Mouse (Mus musculus): ENCODE results near the gene Senp7. TPM values are rescaled to one million over a fixed set of nuclear protein-coding genes. Genes with fewer than 3 reads are reported as not detected.
A peak's percentile ranks its signal among the peaks of the same experiment; 100 is the strongest.

Gene Senp7
- polyA plus RNA-seq, 1 experiment from 2014 or later = 33.2 TPM

GRCm38 (mm10) chr16:56074122-56074521, 26.0 kb downstream of the Senp7 start:
- Histone ChIP-seq H3K4me1 (ENCODE audit: control insufficient read depth, insufficient read depth, low read length) (peaks cover 5% of the 10 kb centered on the region; the same call in 1 of the 2 replicates), H3K4me3 (ENCODE audit: low read length) (no peak overlapping the region), H3K36me3 (ENCODE audit: control insufficient read depth, insufficient read depth, low read length) (no peaks in the 10 kb centered on the region), H3K27me3 (ENCODE audit: control insufficient read depth, insufficient read depth, low read length) (no peaks in the 10 kb centered on the region), H3K9ac (ENCODE audit: low read depth, low read length) (no peak overlapping the region), H3K9me3 (ENCODE audit: control insufficient read depth, low read length) (no peaks in the 10 kb centered on the region), H3K27ac (ENCODE audit: low read depth, low read length) (no peak overlapping the region), H3K4me2 (replicated peaks; ENCODE audit: low read depth, low read length) (no peak overlapping the region)
- ATAC-seq (ENCODE audit: low FRiP score, low TSS enrichment) = 0 out of 2 replicates have a peak, but pooled peaks have one; percentile 8
- WGBS = 90% methylated on average over 1 of the region's 1 CpGs

GRCm38 (mm10) chr16:56074565-56074964, 26.4 kb downstream of the Senp7 start:
- Histone ChIP-seq H3K4me1 (ENCODE audit: control insufficient read depth, insufficient read depth, low read length) (peaks cover 5% of the 10 kb centered on the region; the same call in 1 of the 2 replicates), H3K9me3 (ENCODE audit: control insufficient read depth, low read length) (no peaks in the 10 kb centered on the region), H3K27ac (ENCODE audit: low read depth, low read length) (no peak overlapping the region), H3K4me3 (ENCODE audit: low read length) (no peak overlapping the region), H3K9ac (ENCODE audit: low read depth, low read length) (0 out of 2 replicates have a peak overlapping the region, but pooled peaks have one; percentile 71), H3K4me2 (replicated peaks; ENCODE audit: low read depth, low read length) (no peak overlapping the region; the same call in 1 of the 2 replicates), H3K27me3 (ENCODE audit: control insufficient read depth, insufficient read depth, low read length) (no peaks in the 10 kb centered on the region), H3K36me3 (ENCODE audit: control insufficient read depth, insufficient read depth, low read length) (no peaks in the 10 kb centered on the region)
- ATAC-seq (ENCODE audit: low FRiP score, low TSS enrichment) = no peak
- 75% methylated on average over 5 of the region's 5 CpGs for WGBS

- peak; percentile 89 for ATAC-seq (ENCODE audit: low FRiP score, low TSS enrichment)
- Histone ChIP-seq H3K36me3 (ENCODE audit: control insufficient read depth, insufficient read depth, low read length) (no peaks in the 10 kb centered on the region), H3K4me1 (ENCODE audit: control insufficient read depth, insufficient read depth, low read length) (peaks cover 5% of the 10 kb centered on the region; the same call in 1 of the 2 replicates), H3K27ac (ENCODE audit: low read depth, low read length) (peak overlapping the region; percentile 92), H3K4me2 (replicated peaks; ENCODE audit: low read depth, low read length) (peak overlapping the region; percentile 53), H3K4me3 (ENCODE audit: low read length) (peak overlapping the region; percentile 78), H3K27me3 (ENCODE audit: control insufficient read depth, insufficient read depth, low read length) (no peaks in the 10 kb centered on the region), H3K9ac (ENCODE audit: low read depth, low read length) (peak overlapping the region; percentile 71), H3K9me3 (ENCODE audit: control insufficient read depth, low read length) (no peaks in the 10 kb centered on the region)
- 1% methylated on average over 37 of the region's 66 CpGs for WGBS
Observed at GRCm38 (mm10) chr16:56075222-56076111, 27.3 kb downstream of the Senp7 start.

GRCm38 (mm10) chr16:56076121-56076869, 28.2 kb downstream of the Senp7 start:
- Histone ChIP-seq H3K4me2 (replicated peaks; ENCODE audit: low read depth, low read length) (peak overlapping the region; percentile 53), H3K27me3 (ENCODE audit: control insufficient read depth, insufficient read depth, low read length) (no peaks in the 10 kb centered on the region), H3K9me3 (ENCODE audit: control insufficient read depth, low read length) (no peaks in the 10 kb centered on the region), H3K27ac (ENCODE audit: low read depth, low read length) (peak overlapping the region; percentile 92; the same call in 1 of the 2 replicates), H3K9ac (ENCODE audit: low read depth, low read length) (peak overlapping the region; percentile 71; the same call in 1 of the 2 replicates), H3K36me3 (ENCODE audit: control insufficient read depth, insufficient read depth, low read length) (no peaks in the 10 kb centered on the region), H3K4me3 (ENCODE audit: low read length) (peak overlapping the region; percentile 78), H3K4me1 (ENCODE audit: control insufficient read depth, insufficient read depth, low read length) (peaks cover 5% of the 10 kb centered on the region; the same call in 1 of the 2 replicates)
- 13% methylated on average over 11 of the region's 11 CpGs for WGBS
- ATAC-seq (ENCODE audit: low FRiP score, low TSS enrichment) = no peak

- ATAC-seq (ENCODE audit: low FRiP score, low TSS enrichment) = no peak
- Histone ChIP-seq H3K4me2 (replicated peaks; ENCODE audit: low read depth, low read length) (no peak overlapping the region), H3K4me3 (ENCODE audit: low read length) (no peak overlapping the region), H3K9me3 (ENCODE audit: control insufficient read depth, low read length) (no peaks in the 10 kb centered on the region), H3K9ac (ENCODE audit: low read depth, low read length) (no peak overlapping the region), H3K27ac (ENCODE audit: low read depth, low read length) (no peak overlapping the region), H3K27me3 (ENCODE audit: control insufficient read depth, insufficient read depth, low read length) (no peaks in the 10 kb centered on the region), H3K36me3 (ENCODE audit: control insufficient read depth, insufficient read depth, low read length) (no peaks in the 10 kb centered on the region), H3K4me1 (ENCODE audit: control insufficient read depth, insufficient read depth, low read length) (peaks cover 5% of the 10 kb centered on the region; the same call in 1 of the 2 replicates)
- WGBS = 95% methylated on average over 1 of the region's 1 CpGs
Observed at GRCm38 (mm10) chr16:56079419-56079818, 31.3 kb downstream of the Senp7 start.

- WGBS = 90% methylated on average over 4 of the region's 4 CpGs
- Histone ChIP-seq H3K27me3 (ENCODE audit: control insufficient read depth, insufficient read depth, low read length) (no peaks in the 10 kb centered on the region), H3K9ac (ENCODE audit: low read depth, low read length) (no peak overlapping the region), H3K4me2 (replicated peaks; ENCODE audit: low read depth, low read length) (no peak overlapping the region), H3K9me3 (ENCODE audit: control insufficient read depth, low read length) (no peaks in the 10 kb centered on the region), H3K4me3 (ENCODE audit: low read length) (no peak overlapping the region), H3K27ac (ENCODE audit: low read depth, low read length) (no peak overlapping the region), H3K36me3 (ENCODE audit: control insufficient read depth, insufficient read depth, low read length) (no peaks in the 10 kb centered on the region), H3K4me1 (ENCODE audit: control insufficient read depth, insufficient read depth, low read length) (peaks cover 2% of the 10 kb centered on the region; the same call in 1 of the 2 replicates)
- no peak for ATAC-seq (ENCODE audit: low FRiP score, low TSS enrichment)
Observed at GRCm38 (mm10) chr16:56081691-56082090, 33.6 kb downstream of the Senp7 start.

- Histone ChIP-seq H3K9me3 (ENCODE audit: control insufficient read depth, low read length) (no peaks in the 10 kb centered on the region), H3K27ac (ENCODE audit: low read depth, low read length) (no peak overlapping the region), H3K36me3 (ENCODE audit: control insufficient read depth, insufficient read depth, low read length) (no peaks in the 10 kb centered on the region), H3K4me1 (ENCODE audit: control insufficient read depth, insufficient read depth, low read length) (no peaks in the 10 kb centered on the region), H3K9ac (ENCODE audit: low read depth, low read length) (no peak overlapping the region), H3K4me3 (ENCODE audit: low read length) (no peak overlapping the region), H3K27me3 (ENCODE audit: control insufficient read depth, insufficient read depth, low read length) (no peaks in the 10 kb centered on the region), H3K4me2 (replicated peaks; ENCODE audit: low read depth, low read length) (no peak overlapping the region)
- ATAC-seq (ENCODE audit: low FRiP score, low TSS enrichment) = no peak
- WGBS = 99% methylated on average over 2 of the region's 2 CpGs
Observed at GRCm38 (mm10) chr16:56086336-56086735, 38.2 kb downstream of the Senp7 start.

- H3K9ac ChIP-seq (ENCODE audit: low read depth, low read length) = no peak overlapping the region
- H3K4me3 ChIP-seq (ENCODE audit: low read length) = no peak overlapping the region
- H3K4me1 ChIP-seq (ENCODE audit: control insufficient read depth, insufficient read depth, low read length) = no peaks in the 10 kb centered on the region
- no peaks in the 10 kb centered on the region for H3K36me3 ChIP-seq (ENCODE audit: control insufficient read depth, insufficient read depth, low read length)
- no peaks in the 10 kb centered on the region for H3K9me3 ChIP-seq (ENCODE audit: control insufficient read depth, low read length)
- no peak overlapping the region for H3K27ac ChIP-seq (ENCODE audit: low read depth, low read length)
- H3K4me2 ChIP-seq (replicated peaks; ENCODE audit: low read depth, low read length) = no peak overlapping the region
- H3K27me3 ChIP-seq (ENCODE audit: control insufficient read depth, insufficient read depth, low read length) = no peaks in the 10 kb centered on the region
- 89% methylated on average over 2 of the region's 2 CpGs for WGBS
- ATAC-seq (ENCODE audit: low FRiP score, low TSS enrichment) = no peak
Observed at GRCm38 (mm10) chr16:56090385-56090784, 42.2 kb downstream of the Senp7 start.

Measured in kidney, embryonic 14.5 days (tissue).